Mouse (Mus musculus) CH12.LX (cell line): ENCODE measurements around the gene Epas1.

Source experiments
- BHLHE40 ChIP-seq: IDR thresholded peaks from 2 replicates; pipeline ENCODE4 v1.6.1; 2011; ENCODE audit warnings: mild to moderate bottlenecking, low read depth, low read length, improper control_type of control experiment
- CTCF ChIP-seq, 2 experiments: IDR thresholded peaks in 1 of 2; conservative IDR thresholded peaks in 1 of 2; 2 replicates each; pipeline ENCODE4 v1.5.1; 2011 to 2012; ENCODE audit warnings: low read depth in 2 of 2, low read length in 2 of 2, improper control_type of control experiment in 1 of 2, inconsistent platforms in 1 of 2, mild to moderate bottlenecking in 1 of 2, moderate library complexity in 1 of 2
- ELF1 ChIP-seq: IDR thresholded peaks from 2 replicates; pipeline ENCODE4 v1.6.1; 2014; ENCODE audit warnings: low read depth, mild to moderate bottlenecking, inconsistent platforms, low read length, improper control_type of control experiment
- HCFC1 ChIP-seq: IDR thresholded peaks from 2 replicates; pipeline ENCODE4 v1.6.1; 2012; ENCODE audit warnings: low read depth, mild to moderate bottlenecking, inconsistent platforms, low read length, improper control_type of control experiment
- MYC ChIP-seq: IDR thresholded peaks from 2 replicates; pipeline ENCODE4 v1.6.1; 2011; ENCODE audit warnings: low read depth, mild to moderate bottlenecking, improper control_type of control experiment, low read length
- POLR2A ChIP-seq: IDR thresholded peaks from 2 replicates; pipeline ENCODE4 v1.6.1; 2011; ENCODE audit warnings: low read depth, mild to moderate bottlenecking, improper control_type of control experiment, low read length
- ZKSCAN1 ChIP-seq: IDR thresholded peaks from 2 replicates; pipeline ENCODE4 v1.6.1; 2012; ENCODE audit warnings: low read depth, inconsistent platforms, low read length, improper control_type of control experiment, borderline replicate concordance

- TF ChIP-seq HCFC1 (no peak), BHLHE40 (no peak), MYC (no peak), ZKSCAN1 (no peak), ELF1 (no peak), POLR2A (no peak), CTCF (conservative IDR thresholded peaks at IDR 0.05 in 1 of 2, IDR thresholded peaks at IDR 0.05 in 1 of 2; ENCODE audit: low read depth in 2 of 2, low read length in 2 of 2) (no peak)
Observed at GRCm38 (mm10) chr17:86828500-86828899, 75.0 kb downstream of the Epas1 start.
